Mouse (Mus musculus): ENCODE data around the gene Kif22. TPM values are rescaled to one million over a fixed set of nuclear protein-coding genes. Genes with fewer than 3 reads are reported as not detected.

The Kif22 gene
- polyA plus RNA-seq, 1 experiment from 2014 or later, result 24.0 TPM

- Histone ChIP-seq H3K36me3 (ENCODE audit: control insufficient read depth, insufficient read depth) (peaks cover 14% of the 10 kb centered on the region), H3K9me3 (ENCODE audit: control insufficient read depth) (no peaks in the 10 kb centered on the region), H3K27ac (ENCODE audit: low read depth, low read length) (no peak overlapping the region), H3K4me2 (replicated peaks; ENCODE audit: low read depth) (no peak overlapping the region; the same call in 1 of the 2 replicates), H3K4me3 (ENCODE audit: low read depth, low read length) (no peak overlapping the region), H3K9ac (ENCODE audit: low read depth, low read length) (no peak overlapping the region), H3K4me1 (replicated peaks; ENCODE audit: control insufficient read depth, insufficient read depth, low read length) (peaks cover 9% of the 10 kb centered on the region; the same call in 1 of the 2 replicates), H3K27me3 (replicated peaks; ENCODE audit: control insufficient read depth, insufficient read depth, low read length) (no peaks in the 10 kb centered on the region)
- ATAC-seq, result no peak
- WGBS, result 48% methylated on average over 6 of the region's 6 CpGs
- no peak for TF ChIP-seq CTCF (IDR thresholded peaks at IDR 0.05; ENCODE audit: low read depth)
Observed at GRCm38 (mm10) chr7:127017950-127018345, 24.3 kb downstream of the Kif22 start.

DNA sequence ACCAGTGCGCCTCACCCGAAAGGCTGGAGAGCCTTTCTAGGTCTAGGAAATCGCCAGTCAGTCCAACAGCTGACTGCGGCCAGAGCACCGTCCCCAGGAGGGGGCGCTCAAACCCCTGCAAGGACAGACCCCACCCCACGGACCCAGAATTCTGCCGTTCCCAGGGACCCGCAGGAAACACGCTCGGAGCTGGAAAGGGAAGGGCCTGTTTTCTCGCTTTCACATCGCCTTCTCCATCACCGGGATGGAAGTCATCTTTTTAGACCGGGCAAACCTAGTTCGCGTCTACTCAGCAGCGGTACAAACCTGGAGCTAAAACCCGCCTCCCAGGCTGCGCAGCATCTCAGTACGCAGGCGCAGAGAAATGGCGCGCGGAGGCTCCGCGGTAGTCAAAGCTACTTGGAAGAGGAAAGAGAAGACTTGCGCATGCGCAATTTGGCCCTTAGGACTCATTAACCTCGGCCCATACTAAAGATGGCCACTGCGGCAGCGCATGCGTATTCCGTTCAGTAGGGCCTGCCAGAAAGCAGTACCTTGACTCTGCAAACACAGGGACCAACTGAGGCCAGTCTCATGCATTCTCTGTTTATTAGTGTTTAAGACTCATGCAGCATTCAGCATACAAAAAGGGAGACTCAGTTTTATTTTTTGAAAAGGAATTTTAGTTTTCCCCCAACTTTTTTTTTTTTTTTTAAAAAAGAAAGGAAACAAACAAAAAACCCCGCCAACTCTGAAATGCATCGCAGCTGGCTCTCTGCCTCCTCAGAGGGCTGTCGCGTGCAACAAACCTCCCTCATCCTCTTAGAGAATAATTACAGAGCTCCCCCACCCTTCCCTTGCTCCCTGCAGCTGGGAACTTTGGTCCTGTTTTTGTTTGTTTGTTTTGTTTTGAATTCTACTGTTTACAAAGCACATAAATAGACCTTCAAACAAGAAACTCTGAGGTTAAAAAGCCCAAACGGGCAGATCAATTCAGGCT, 25.0 kb downstream of the Kif22 start, which contains the start of gene Pagr1a:
Pagr1a (minus strand) TSS at position 382 of the 979 bp plus-strand sequence.
- Histone ChIP-seq H3K9me3 (ENCODE audit: control insufficient read depth) (no peaks in the 10 kb centered on the region), H3K27ac (ENCODE audit: low read depth, low read length) (peak within 1 kb of the TSS; percentile 81), H3K4me1 (replicated peaks; ENCODE audit: control insufficient read depth, insufficient read depth, low read length) (peaks cover 9% of the 10 kb centered on the region; the same call in 1 of the 2 replicates), H3K9ac (ENCODE audit: low read depth, low read length) (peak within 1 kb of the TSS; percentile 73), H3K36me3 (ENCODE audit: control insufficient read depth, insufficient read depth) (peaks cover 10% of the 10 kb centered on the region; the same call in 1 of the 2 replicates), H3K27me3 (replicated peaks; ENCODE audit: control insufficient read depth, insufficient read depth, low read length) (no peaks in the 10 kb centered on the region), H3K4me3 (ENCODE audit: low read depth, low read length) (peak within 1 kb of the TSS; percentile 59), H3K4me2 (replicated peaks; ENCODE audit: low read depth) (peak within 1 kb of the TSS; percentile 82)
- TF ChIP-seq CTCF (IDR thresholded peaks at IDR 0.05; ENCODE audit: low read depth), result peak; percentile 92
- ATAC-seq, result peak; percentile 85
- WGBS, result 2% methylated on average over 39 of the region's 39 CpGs

GRCm38 (mm10) chr7:127016486-127016938, 25.8 kb downstream of the Kif22 start:
- peak overlapping the region; percentile 82 for H3K4me2 ChIP-seq (replicated peaks; ENCODE audit: low read depth)
- H3K36me3 ChIP-seq (ENCODE audit: control insufficient read depth, insufficient read depth), result 0 out of 2 replicates have a peak, but pooled peaks cover 7% of the 10 kb centered on the region
- peak; percentile 37 for ATAC-seq
- peak overlapping the region; percentile 73 for H3K9ac ChIP-seq (ENCODE audit: low read depth, low read length)
- peak overlapping the region; percentile 59 for H3K4me3 ChIP-seq (ENCODE audit: low read depth, low read length)
- no peak for TF ChIP-seq CTCF (IDR thresholded peaks at IDR 0.05; ENCODE audit: low read depth)
- peak overlapping the region; percentile 81 for H3K27ac ChIP-seq (ENCODE audit: low read depth, low read length)
- no peaks in the 10 kb centered on the region for H3K9me3 ChIP-seq (ENCODE audit: control insufficient read depth)
- H3K4me1 ChIP-seq (replicated peaks; ENCODE audit: control insufficient read depth, insufficient read depth, low read length), result peaks cover 5% of the 10 kb centered on the region; the same call in 1 of the 2 replicates
- 0% methylated on average over 21 of the region's 22 CpGs for WGBS
- no peaks in the 10 kb centered on the region for H3K27me3 ChIP-seq (replicated peaks; ENCODE audit: control insufficient read depth, insufficient read depth, low read length)

- Histone ChIP-seq H3K4me3 (ENCODE audit: low read depth, low read length) (peak within 1 kb of the TSS; percentile 59), H3K27ac (ENCODE audit: low read depth, low read length) (peak within 1 kb of the TSS; percentile 81), H3K9me3 (ENCODE audit: control insufficient read depth) (no peaks in the 10 kb centered on the region), H3K4me1 (replicated peaks; ENCODE audit: control insufficient read depth, insufficient read depth, low read length) (peaks cover 3% of the 10 kb centered on the region; the same call in 1 of the 2 replicates), H3K36me3 (ENCODE audit: control insufficient read depth, insufficient read depth) (0 out of 2 replicates have a peak, but pooled peaks cover 7% of the 10 kb centered on the region), H3K27me3 (replicated peaks; ENCODE audit: control insufficient read depth, insufficient read depth, low read length) (no peaks in the 10 kb centered on the region), H3K4me2 (replicated peaks; ENCODE audit: low read depth) (peak within 1 kb of the TSS; percentile 82), H3K9ac (ENCODE audit: low read depth, low read length) (peak within 1 kb of the TSS; percentile 73)
- TF ChIP-seq CTCF (IDR thresholded peaks at IDR 0.05; ENCODE audit: low read depth), result no peak
- ATAC-seq, result no peak
Observed at GRCm38 (mm10) chr7:127016481-127016485, 26.0 kb downstream of the Kif22 start, which contains the start of gene Pagr1b. TSS of gene Pagr1b (minus strand) at chr7:127016484.

- H3K9me3 ChIP-seq (ENCODE audit: control insufficient read depth), result no peaks in the 10 kb centered on the region
- no peaks in the 10 kb centered on the region for H3K27me3 ChIP-seq (replicated peaks; ENCODE audit: control insufficient read depth, insufficient read depth, low read length)
- TF ChIP-seq CTCF (IDR thresholded peaks at IDR 0.05; ENCODE audit: low read depth), result no peak
- peak overlapping the region; percentile 73 for H3K9ac ChIP-seq (ENCODE audit: low read depth, low read length)
- WGBS, result under 1% methylated on average over 10 of the region's 10 CpGs
- H3K36me3 ChIP-seq (ENCODE audit: control insufficient read depth, insufficient read depth), result 0 out of 2 replicates have a peak, but pooled peaks cover 7% of the 10 kb centered on the region
- H3K4me1 ChIP-seq (replicated peaks; ENCODE audit: control insufficient read depth, insufficient read depth, low read length), result peaks cover under 1% of the 10 kb centered on the region; the same call in 1 of the 2 replicates
- peak overlapping the region; percentile 59 for H3K4me3 ChIP-seq (ENCODE audit: low read depth, low read length)
- no peak for ATAC-seq
- peak overlapping the region; percentile 81 for H3K27ac ChIP-seq (ENCODE audit: low read depth, low read length)
- H3K4me2 ChIP-seq (replicated peaks; ENCODE audit: low read depth), result peak overlapping the region; percentile 82
Observed at GRCm38 (mm10) chr7:127016081-127016480, 26.2 kb downstream of the Kif22 start.

GRCm38 (mm10) chr7:127014993-127015392, 27.3 kb downstream of the Kif22 start:
- no peak for ATAC-seq
- no peaks in the 10 kb centered on the region for H3K27me3 ChIP-seq (replicated peaks; ENCODE audit: control insufficient read depth, insufficient read depth, low read length)
- no peak for TF ChIP-seq CTCF (IDR thresholded peaks at IDR 0.05; ENCODE audit: low read depth)
- H3K4me1 ChIP-seq (replicated peaks; ENCODE audit: control insufficient read depth, insufficient read depth, low read length), result no peaks in the 10 kb centered on the region
- peak overlapping the region; percentile 54; the same call in 1 of the 2 replicates for H3K27ac ChIP-seq (ENCODE audit: low read depth, low read length)
- peak overlapping the region; percentile 69 for H3K4me2 ChIP-seq (replicated peaks; ENCODE audit: low read depth)
- no peak overlapping the region for H3K9ac ChIP-seq (ENCODE audit: low read depth, low read length)
- 89% methylated on average over 12 of the region's 12 CpGs for WGBS
- H3K4me3 ChIP-seq (ENCODE audit: low read depth, low read length), result no peak overlapping the region
- H3K9me3 ChIP-seq (ENCODE audit: control insufficient read depth), result no peaks in the 10 kb centered on the region
- H3K36me3 ChIP-seq (ENCODE audit: control insufficient read depth, insufficient read depth), result 0 out of 2 replicates have a peak, but pooled peaks cover 7% of the 10 kb centered on the region

Measured in intestine, postnatal 0 days (tissue).